Mouse (Mus musculus) MEL (cell line): ENCODE results near the gene Celf2. TPM values are rescaled to one million over a fixed set of nuclear protein-coding genes. Genes with fewer than 3 reads are reported as not detected.

Experiments
- DNase-seq: peaks from one replicate; pipeline ENCODE4 v3.0.0; 2011; ENCODE audit warnings: low read depth, low spot score
- H3K27ac ChIP-seq: 2 replicates; pipeline ENCODE4 v1.5.1; 2012; ENCODE audit warnings: low read depth, mild to moderate bottlenecking, control low read depth, low read length, moderate library complexity; ENCODE audit not compliant: control insufficient read depth
- H3K27me3 ChIP-seq, 2 experiments: fragments of 150-350 bp in 1 of 2; sonication (generic) in 1 of 2; 2 replicates each; pipeline ENCODE4 v1.6.1; 2012; ENCODE audit warnings: low read length in 2 of 2, mild to moderate bottlenecking in 2 of 2, improper control_type of control experiment in 1 of 2, moderate library complexity in 1 of 2; ENCODE audit not compliant: insufficient read depth in 2 of 2, control insufficient read depth in 1 of 2
- H3K36me3 ChIP-seq, 2 experiments: 2 replicates each; pipeline ENCODE4 v1.6.1; 2012 to 2014; ENCODE audit warnings: low read length in 2 of 2, improper control_type of control experiment in 1 of 2, inconsistent platforms in 1 of 2, mild to moderate bottlenecking in 1 of 2; ENCODE audit not compliant: insufficient read depth in 2 of 2, control insufficient read depth in 1 of 2
- H3K4me1 ChIP-seq, 2 experiments: fragments of 150-350 bp in 1 of 2; sonication (generic) in 1 of 2; 2 replicates each; pipeline ENCODE4 v1.6.1; 2012; ENCODE audit warnings: low read length in 2 of 2, improper control_type of control experiment in 1 of 2, mild to moderate bottlenecking in 1 of 2; ENCODE audit not compliant: insufficient read depth in 2 of 2, control insufficient read depth in 1 of 2
- H3K4me3 ChIP-seq, 2 experiments: fragments of 150-350 bp in 1 of 2; sonication (generic) in 1 of 2; 2 replicates each; pipeline ENCODE4 v1.5.1; 2012; ENCODE audit warnings: low read depth in 2 of 2, low read length in 2 of 2, mild to moderate bottlenecking in 2 of 2, moderate library complexity in 2 of 2, control low read depth in 1 of 2, improper control_type of control experiment in 1 of 2; ENCODE audit not compliant: control insufficient read depth in 1 of 2, insufficient read depth in 1 of 2
- H3K79me2 ChIP-seq: 2 replicates; pipeline ENCODE4 v1.6.1; 2012; ENCODE audit warnings: mild to moderate bottlenecking, low read length, moderate library complexity; ENCODE audit not compliant: control insufficient read depth, poor library complexity, insufficient read depth
- H3K9ac ChIP-seq: 2 replicates; pipeline ENCODE4 v1.6.1; 2012; ENCODE audit warnings: low read depth, mild to moderate bottlenecking, control low read depth, low read length, moderate library complexity; ENCODE audit not compliant: control insufficient read depth, poor library complexity, severe bottlenecking
- H3K9me3 ChIP-seq: fragments of 150-350 bp; sonication (generic); replicated peaks from 2 replicates; pipeline ENCODE4 v1.6.1; 2012; ENCODE audit warnings: mild to moderate bottlenecking, low read length, improper control_type of control experiment, moderate library complexity; ENCODE audit not compliant: insufficient read depth
- BHLHE40 ChIP-seq: IDR thresholded peaks from 2 replicates; pipeline ENCODE4 v1.6.1; 2012; ENCODE audit warnings: low read depth, mild to moderate bottlenecking, inconsistent platforms, low read length, improper control_type of control experiment, borderline replicate concordance
- ELF1 ChIP-seq: IDR thresholded peaks from 2 replicates; pipeline ENCODE4 v1.6.1; 2014; ENCODE audit warnings: low read depth, mild to moderate bottlenecking, inconsistent platforms, low read length, improper control_type of control experiment, moderate library complexity
- HCFC1 ChIP-seq: IDR thresholded peaks from 2 replicates; pipeline ENCODE4 v1.6.1; 2012; ENCODE audit warnings: low read depth, mild to moderate bottlenecking, inconsistent platforms, low read length, improper control_type of control experiment, moderate library complexity
- JUND ChIP-seq: IDR thresholded peaks from 2 replicates; pipeline ENCODE4 v1.6.1; 2011; ENCODE audit warnings: low read depth, mild to moderate bottlenecking, improper control_type of control experiment, low read length
- KAT2A ChIP-seq: conservative IDR thresholded peaks from 2 replicates; pipeline ENCODE4 v1.6.1; 2012; ENCODE audit warnings: low read depth, low read length, improper control_type of control experiment, inconsistent platforms
- MAX ChIP-seq: IDR thresholded peaks from 2 replicates; pipeline ENCODE4 v1.6.1; 2011; ENCODE audit warnings: low read length, improper control_type of control experiment
- MAZ ChIP-seq: IDR thresholded peaks from 2 replicates; pipeline ENCODE4 v1.6.1; 2012; ENCODE audit warnings: low read depth, mild to moderate bottlenecking, inconsistent platforms, low read length, improper control_type of control experiment
- MEF2A ChIP-seq: IDR thresholded peaks from 2 replicates; pipeline ENCODE4 v1.6.1; 2014; ENCODE audit warnings: low read depth, mild to moderate bottlenecking, inconsistent platforms, low read length, improper control_type of control experiment; ENCODE audit not compliant: poor library complexity, insufficient replicate concordance, severe bottlenecking; ENCODE audit errors: extremely low read depth
- MYB ChIP-seq: IDR thresholded peaks from 2 replicates; pipeline ENCODE4 v1.6.1; 2011; ENCODE audit warnings: mild to moderate bottlenecking, low read depth, low read length, improper control_type of control experiment
- MYC ChIP-seq: IDR thresholded peaks from 2 replicates; pipeline ENCODE4 v1.6.1; 2011; ENCODE audit warnings: low read depth, mild to moderate bottlenecking, low read length, improper control_type of control experiment, moderate library complexity
- NRF1 ChIP-seq: IDR thresholded peaks from 2 replicates; pipeline ENCODE4 v1.6.1; 2014; ENCODE audit warnings: low read depth, mild to moderate bottlenecking, inconsistent platforms, low read length, improper control_type of control experiment, moderate library complexity; ENCODE audit not compliant: poor library complexity, insufficient read depth, severe bottlenecking
- POLR2AphosphoS2 ChIP-seq: IDR thresholded peaks from 2 replicates; pipeline ENCODE4 v1.6.1; 2011; ENCODE audit warnings: low read length, improper control_type of control experiment
- POLR2AphosphoS5 ChIP-seq: IDR thresholded peaks from 2 replicates; pipeline ENCODE4 v1.6.1; 2012; ENCODE audit warnings: low read depth, borderline replicate concordance, mild to moderate bottlenecking, inconsistent platforms, low read length, moderate library complexity, mixed read lengths
- RAD21 ChIP-seq: IDR thresholded peaks from 2 replicates; pipeline ENCODE4 v1.6.1; 2011; ENCODE audit warnings: mild to moderate bottlenecking, low read depth, low read length, improper control_type of control experiment
- RCOR1 ChIP-seq: IDR thresholded peaks from 2 replicates; pipeline ENCODE4 v1.6.1; 2012; ENCODE audit warnings: low read depth, mild to moderate bottlenecking, inconsistent platforms, low read length, improper control_type of control experiment
- TCF12 ChIP-seq: IDR thresholded peaks from 2 replicates; pipeline ENCODE4 v1.6.1; 2014; ENCODE audit warnings: low read depth, mild to moderate bottlenecking, inconsistent platforms, low read length, improper control_type of control experiment, moderate library complexity
- UBTF ChIP-seq: IDR thresholded peaks from 2 replicates; pipeline ENCODE4 v1.6.1; 2012; ENCODE audit warnings: low read depth, mild to moderate bottlenecking, inconsistent platforms, low read length, improper control_type of control experiment, moderate library complexity, borderline replicate concordance; ENCODE audit not compliant: insufficient read depth
- USF1 ChIP-seq: IDR thresholded peaks from 2 replicates; pipeline ENCODE4 v1.6.1; 2014; ENCODE audit warnings: low read depth, mild to moderate bottlenecking, inconsistent platforms, low read length, improper control_type of control experiment, moderate library complexity
- USF2 ChIP-seq, 2 experiments: IDR thresholded peaks; 2 replicates each; pipeline ENCODE4 v1.6.1; 2011 to 2012; ENCODE audit warnings: improper control_type of control experiment in 2 of 2, low read length in 2 of 2, borderline replicate concordance in 1 of 2, inconsistent platforms in 1 of 2, low read depth in 1 of 2, mild to moderate bottlenecking in 1 of 2; ENCODE audit not compliant: insufficient read depth in 1 of 2
- polyA plus RNA-seq, 2 experiments: library from polyadenylated mRNA; stranded (reverse) in 1 of 2; unstranded in 1 of 2; fragments of >175 nt in 1 of 2; fragments of >200 nt in 1 of 2; gene quantifications; 2 replicates each; pipeline versions ENCODE4 v1.2.1 to v1.2.4; 2012; ENCODE audit warnings: low replicate concordance in 2 of 2, low read depth in 1 of 2; ENCODE audit not compliant: insufficient read length in 2 of 2, insufficient read depth in 1 of 2, missing spikeins in 1 of 2
- total RNA-seq: library from RNA; depleted of rRNA; stranded (reverse); fragments of 300-350 nt; gene quantifications from 2 replicates; pipeline ENCODE4 v1.2.3, GENCODE M21; 2012

Celf2 gene
- total and polyA plus RNA-seq, 3 experiments: 8.9 to 16.7 TPM; not detected in 1

DNA sequence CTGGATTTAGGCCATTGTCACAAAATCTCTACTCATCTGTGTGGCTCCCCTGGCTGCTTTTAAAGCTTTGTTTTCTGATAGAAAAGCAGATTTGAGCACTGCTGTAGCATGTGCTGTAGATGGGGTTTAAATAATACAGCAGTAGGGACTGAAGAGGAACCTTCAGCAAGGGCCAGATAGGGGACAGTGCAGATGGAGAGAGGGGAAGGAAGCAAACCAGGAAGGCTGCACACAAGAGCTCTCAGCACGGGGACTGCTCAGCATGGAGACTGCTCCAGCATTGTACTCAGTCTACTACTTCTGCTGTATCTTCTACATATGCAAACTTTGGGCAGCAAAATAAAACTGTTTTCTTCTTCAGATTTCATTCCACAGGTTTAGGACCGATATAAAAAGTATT, 687.8 kb downstream of the Celf2 start:
- Histone ChIP-seq H3K79me2 (no peaks in the 10 kb centered on the region), H3K27me3 (peaks cover 0 to 10% of the 10 kb centered on the region in 2 experiments; a peak in 3 of 4 replicates)

DNA sequence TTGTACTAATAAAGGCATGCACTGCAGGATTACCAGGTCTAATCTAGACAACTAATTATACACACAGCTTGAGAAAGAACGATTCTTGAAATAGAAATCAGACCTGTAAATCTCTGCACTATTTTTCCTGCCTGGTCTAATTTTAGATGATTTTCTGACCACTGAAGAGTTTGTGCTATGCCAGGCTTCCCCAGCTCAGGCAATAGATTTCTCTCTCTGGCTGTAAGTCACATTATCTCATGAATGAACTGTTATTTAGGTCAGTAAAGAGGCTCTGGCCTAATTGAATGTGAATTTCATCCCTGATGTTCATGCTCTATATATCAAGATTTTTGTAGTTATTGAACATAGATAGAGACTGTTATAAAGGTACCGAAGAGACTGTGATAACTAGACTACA, 694.1 kb downstream of the Celf2 start:
- DNase-seq: no peak
- H3K4me3 ChIP-seq: no peak overlapping the region
- no peaks in the 10 kb centered on the region for H3K9me3 ChIP-seq
- no peaks in the 10 kb centered on the region for H3K36me3 ChIP-seq
- TF ChIP-seq BHLHE40 (no peak), MAX (no peak), RAD21 (no peak), POLR2AphosphoS2 (no peak), JUND (no peak), ELF1 (no peak), MEF2A (no peak), MYB (no peak), RCOR1 (no peak), NRF1 (no peak), TCF12 (no peak), KAT2A (no peak), UBTF (no peak), POLR2AphosphoS5 (no peak)
- H3K4me1 ChIP-seq: no peaks in the 10 kb centered on the region
- H3K9ac ChIP-seq: no peak overlapping the region
- H3K27me3 ChIP-seq: peaks cover 0 to 13% of the 10 kb centered on the region in 2 experiments; a peak in 3 of 4 replicates
- no peaks in the 10 kb centered on the region for H3K79me2 ChIP-seq
- H3K27ac ChIP-seq: no peak overlapping the region

More for the DNA sequence above, 687.8 kb downstream of the Celf2 start:
- no peaks in the 10 kb centered on the region for H3K4me1 ChIP-seq
- H3K4me3 ChIP-seq: no peak overlapping the region
- H3K9ac ChIP-seq: no peak overlapping the region
- DNase-seq: peak; percentile 30
- H3K27ac ChIP-seq: no peak overlapping the region
- H3K9me3 ChIP-seq: no peaks in the 10 kb centered on the region
- H3K36me3 ChIP-seq: no peaks in the 10 kb centered on the region
- TF ChIP-seq MAZ: no peak
- TF ChIP-seq USF2 (IDR thresholded peaks at IDR 0.05; ENCODE audit: borderline replicate concordance in 1 of 2, insufficient read depth in 1 of 2, low read depth in 1 of 2, low read length in 2 of 2): no peak
- TF ChIP-seq NRF1: no peak
- no peak for TF ChIP-seq HCFC1
- TF ChIP-seq USF1: no peak
- no peak for TF ChIP-seq MYC
- TF ChIP-seq, all 39 proteins: peak for 0
